Comparison of ENCODE assay signal across 9 mouse cellular contexts in genomic region chr8:87974122-87974758, GRCm38 (mm10). TPM values are rescaled to one million over a fixed set of nuclear protein-coding genes. Genes with fewer than 3 reads are reported as not detected.
DNase-seq lines count a peak whose midpoint lies in the region; ATAC-seq lines count a peak whose summit lies in the region.
"Had no signal": no experiment of that assay in that cellular context is flagged by ENCODE, and none has a peak within 500 bp of the region (broad histone marks: within the 10 kb centered on the region; RNA-seq: fewer than 3 reads in every experiment).

No protein-coding gene starts in this region.

- ATAC-seq in heart, embryonic 14.5 days (ENCODE audit: insufficient number of reproducible peaks, insufficient read depth, low FRiP score, low read depth): no peak
- ATAC-seq in midbrain, embryonic 16.5 days: no peak
- no peak for ATAC-seq in megakaryocyte progenitor cell, adult 5-6 weeks (replicated peaks; ENCODE audit: poor library complexity)

- no peaks in the 10 kb centered on the region for H3K9me3 ChIP-seq in heart, embryonic 14.5 days (ENCODE audit: control insufficient read depth, low read length)
- H3K9me3 ChIP-seq in forebrain, embryonic 10.5 days: no peaks in the 10 kb centered on the region
- H3K9me3 ChIP-seq in midbrain, embryonic 16.5 days (replicated peaks; ENCODE audit: control insufficient read depth, low read length, poor library complexity, severe bottlenecking): no peaks in the 10 kb centered on the region
- H3K9me3 ChIP-seq: liver, embryonic 15.5 days had no signal

- peak overlapping the region; percentile 26 to 33 for H3K4me3 ChIP-seq in heart, embryonic 14.5 days (ENCODE audit: control insufficient read depth in 1 of 2, insufficient read depth in 1 of 2, low read depth in 1 of 2, low read length in 2 of 2)
- peak overlapping the region; percentile 44 for H3K4me3 ChIP-seq in forebrain, embryonic 10.5 days
- H3K4me3 ChIP-seq in midbrain, embryonic 16.5 days (ENCODE audit: low read depth, low read length): peak overlapping the region; percentile 24
- H3K4me3 ChIP-seq: liver, embryonic 15.5 days had no signal

- no peaks in the 10 kb centered on the region for H3K27me3 ChIP-seq in heart, embryonic 14.5 days (ENCODE audit: control insufficient read depth, insufficient read depth, low read length)
- H3K27me3 ChIP-seq in forebrain, embryonic 10.5 days (ENCODE audit: poor library complexity, severe bottlenecking): peaks cover 30% of the 10 kb centered on the region
- H3K27me3 ChIP-seq in midbrain, embryonic 16.5 days (ENCODE audit: control insufficient read depth, insufficient read depth, low read depth, low read length): 0 out of 2 replicates have a peak, but pooled peaks cover 3% of the 10 kb centered on the region

- no peak for DNase-seq in heart, adult 9 months (ENCODE audit: low spot score in 2 of 2)
- no peak for DNase-seq in forebrain, embryonic 10.5 days (ENCODE audit: extremely low spot score, low spot score)
- DNase-seq in kidney, adult 9 months: peak; percentile 14
- DNase-seq in thymus, postnatal 25 days: no peak
- no peak for DNase-seq in cerebellum, adult 11-12 months

- peak overlapping the region in 1 of 2 experiments; percentile 3; a peak in 1 of 4 replicates for H3K27ac ChIP-seq in heart, embryonic 14.5 days (replicated peaks in 1 of 2; ENCODE audit: control insufficient read depth in 1 of 2, insufficient read depth in 1 of 2, low read depth in 2 of 2, low read length in 2 of 2)
- H3K27ac ChIP-seq in forebrain, embryonic 10.5 days: peak overlapping the region; percentile 85
- H3K27ac ChIP-seq in midbrain, embryonic 16.5 days (ENCODE audit: low read length): peak overlapping the region; percentile 22; the same call in 1 of the 2 replicates
- H3K27ac ChIP-seq: liver, embryonic 15.5 days had no signal

- H3K4me1 ChIP-seq in heart, embryonic 14.5 days (ENCODE audit: control insufficient read depth in 2 of 2, insufficient read depth in 2 of 2, low read length in 2 of 2): peaks cover 12 to 18% of the 10 kb centered on the region in 2 experiments
- peaks cover 37% of the 10 kb centered on the region for H3K4me1 ChIP-seq in forebrain, embryonic 10.5 days
- peaks cover 14% of the 10 kb centered on the region for H3K4me1 ChIP-seq in midbrain, embryonic 16.5 days (ENCODE audit: control insufficient read depth, insufficient read depth, low read length)
- H3K4me1 ChIP-seq: liver, embryonic 15.5 days had no signal

- no peaks in the 10 kb centered on the region for H3K36me3 ChIP-seq in heart, embryonic 14.5 days (ENCODE audit: control insufficient read depth, insufficient read depth, low read length)
- no peaks in the 10 kb centered on the region for H3K36me3 ChIP-seq in forebrain, embryonic 10.5 days (replicated peaks)
- no peaks in the 10 kb centered on the region for H3K36me3 ChIP-seq in midbrain, embryonic 16.5 days (ENCODE audit: control insufficient read depth, insufficient read depth, low read length)
- H3K36me3 ChIP-seq: liver, embryonic 15.5 days had no signal

- peak overlapping the region; percentile 57 for H3K9ac ChIP-seq in heart, embryonic 14.5 days (ENCODE audit: low read length)
- H3K9ac ChIP-seq in midbrain, embryonic 16.5 days (ENCODE audit: low read depth, low read length): peak overlapping the region; percentile 56
- H3K9ac ChIP-seq: liver, embryonic 15.5 days had no signal

- H3K4me2 ChIP-seq in heart, embryonic 14.5 days (ENCODE audit: low read length): peak overlapping the region; percentile 67
- H3K4me2 ChIP-seq in midbrain, embryonic 16.5 days (ENCODE audit: low read length): peak overlapping the region; percentile 67

- WGBS in heart, embryonic 14.5 days: 8% methylated on average over 21 of the region's 21 CpGs
- 7% methylated on average over 21 of the region's 21 CpGs for WGBS in forebrain, embryonic 10.5 days
- 6% methylated on average over 21 of the region's 21 CpGs for WGBS in midbrain, embryonic 16.5 days

RNA-seq across cellular contexts. Expression of gene Zfp423, which starts 14.8 kb away (rescaled TPM):
- 5.1 and 7.0 TPM in 2 replicates for polyA plus RNA-seq in heart, embryonic 14.5 days (2014; fragmentation: Nextera tagmentation; extraction: Ambion mirVana)
- polyA plus RNA-seq in forebrain, embryonic 10.5 days (2016; fragmentation: Nextera tagmentation; extraction: Ambion mirVana): 24.7 and 25.2 TPM in 2 replicates
- polyA plus RNA-seq in midbrain, embryonic 16.5 days (2015; fragmentation: Nextera tagmentation; extraction: Ambion mirVana): 28.1 and 37.5 TPM in 2 replicates
- total RNA-seq in megakaryocyte progenitor cell, adult 5-6 weeks (2015): not detected in 2 replicates
- total RNA-seq in megakaryocyte progenitor cell, adult 5-6 weeks (2017): not detected in 2 replicates
